Mouse (Mus musculus): ENCODE measurements at regions not wholly inside any gene's neighbourhood (a gene's known extent, or its start where the extent isn't known, plus 50 kb on each side); places are given as distances from the start of the nearest gene placed in this dataset.

DNA sequence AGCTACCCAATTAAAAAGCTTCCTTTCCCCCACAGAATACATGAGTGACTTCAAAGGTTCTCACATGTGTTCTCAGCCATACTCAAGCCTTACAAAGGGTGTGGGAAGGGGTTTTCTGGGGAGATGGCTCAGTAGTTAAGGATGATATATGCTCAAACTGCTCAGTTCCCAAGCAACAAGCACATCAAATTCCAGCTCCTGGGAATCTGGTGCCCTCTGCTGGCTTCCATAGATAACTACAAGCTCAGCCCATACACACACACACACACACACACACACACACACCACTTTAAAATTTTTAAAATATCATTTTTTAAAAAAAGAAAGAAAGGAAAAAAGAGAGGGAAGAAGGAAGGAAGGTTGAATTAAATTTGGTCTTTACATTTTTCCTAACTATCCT lies 271.4 kb downstream of the Rbm26 start:
- H3K27ac ChIP-seq (ENCODE audit: control insufficient read depth, insufficient read depth, low read depth, low read length): no peak overlapping the region
- no peak overlapping the region for H3K4me3 ChIP-seq (ENCODE audit: control insufficient read depth, low read depth, low read length)
- no peaks in the 10 kb centered on the region for H3K27me3 ChIP-seq (ENCODE audit: control insufficient read depth, insufficient read depth, low read length)
- peaks cover 2% of the 10 kb centered on the region; the same call in 1 of the 2 replicates for H3K4me1 ChIP-seq (ENCODE audit: control insufficient read depth, insufficient read depth, low read length)
- TF ChIP-seq CTCF (IDR thresholded peaks at IDR 0.05; ENCODE audit: control insufficient read depth, insufficient read depth, insufficient replicate concordance, low read depth, low read length) (no peak), POLR2A (IDR thresholded peaks at IDR 0.05; ENCODE audit: control insufficient read depth, low read depth, low read length) (no peak)
- H3K36me3 ChIP-seq (ENCODE audit: control insufficient read depth, insufficient read depth, low read length): no peaks in the 10 kb centered on the region

DNA sequence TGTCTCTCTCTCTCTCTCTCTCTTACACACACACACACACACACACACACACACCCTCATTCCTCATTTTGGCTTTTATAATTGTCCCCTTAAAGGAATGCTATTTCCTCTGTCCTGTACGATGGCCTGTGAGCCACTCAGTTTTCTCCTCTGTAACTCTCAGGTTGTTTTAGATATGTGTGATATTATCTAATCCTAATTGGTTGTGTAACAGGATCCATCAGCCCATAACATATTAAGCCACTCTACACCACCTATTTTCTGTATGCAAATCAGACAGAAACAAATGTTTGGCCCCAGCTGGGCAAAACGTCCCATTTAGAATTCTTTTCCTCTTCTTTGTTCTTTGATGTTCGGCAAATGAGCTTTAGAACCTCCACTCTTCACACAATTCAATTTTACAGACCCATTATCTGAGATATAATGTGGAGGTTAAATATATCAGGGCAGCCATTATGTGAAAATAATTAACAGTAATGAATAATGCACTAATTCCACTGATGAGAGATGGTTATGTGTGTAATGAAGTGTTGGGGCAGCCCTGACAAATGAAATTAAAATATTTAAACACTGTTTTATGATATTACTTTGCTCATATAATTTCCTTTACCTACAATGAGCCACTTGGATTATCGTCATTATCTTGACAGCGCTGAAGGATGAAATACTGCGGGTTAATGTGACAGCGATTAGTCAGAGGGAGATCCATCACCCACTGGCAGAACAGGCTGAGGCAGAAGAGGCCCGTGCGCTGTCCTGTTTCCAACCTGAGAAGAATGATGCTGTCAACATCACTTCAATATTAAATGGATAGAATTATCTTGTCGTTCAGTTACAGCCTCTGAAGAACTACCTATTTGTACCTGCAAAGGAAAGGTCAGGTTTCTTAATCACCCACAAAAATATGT lies 274.8 kb downstream of the Rbm26 start:
- no peak for TF ChIP-seq CTCF (IDR thresholded peaks at IDR 0.05; ENCODE audit: control insufficient read depth, insufficient read depth, insufficient replicate concordance, low read depth, low read length)
- no peak for TF ChIP-seq POLR2A (IDR thresholded peaks at IDR 0.05; ENCODE audit: control insufficient read depth, low read depth, low read length)
- Histone ChIP-seq H3K4me3 (ENCODE audit: control insufficient read depth, low read depth, low read length) (no peak overlapping the region), H3K27me3 (ENCODE audit: control insufficient read depth, insufficient read depth, low read length) (no peaks in the 10 kb centered on the region), H3K4me1 (ENCODE audit: control insufficient read depth, insufficient read depth, low read length) (no peaks in the 10 kb centered on the region), H3K36me3 (ENCODE audit: control insufficient read depth, insufficient read depth, low read length) (no peaks in the 10 kb centered on the region), H3K27ac (ENCODE audit: control insufficient read depth, insufficient read depth, low read depth, low read length) (no peak overlapping the region)

DNA sequence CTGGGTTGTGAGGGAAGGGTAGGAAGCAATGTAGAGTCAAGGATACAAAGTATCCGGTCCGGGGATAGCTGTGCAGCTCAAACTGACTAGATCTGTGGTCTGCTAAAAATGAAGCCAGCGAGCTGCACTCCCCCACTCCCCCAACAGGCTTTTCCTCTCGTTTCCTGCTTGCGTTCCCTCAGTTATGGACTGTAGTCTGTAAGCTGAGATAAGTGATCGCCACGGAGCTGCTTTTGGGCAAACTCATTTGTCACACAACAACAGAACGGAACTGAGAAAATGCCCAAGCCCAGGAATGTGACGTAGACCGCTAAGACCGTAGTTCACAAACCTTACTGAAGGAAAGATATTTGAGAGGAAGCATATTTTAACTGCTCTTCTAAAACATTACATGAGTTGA lies 276.1 kb downstream of the Rbm26 start:
- Histone ChIP-seq H3K4me1 (ENCODE audit: control insufficient read depth, insufficient read depth, low read length) (no peaks in the 10 kb centered on the region), H3K27me3 (ENCODE audit: control insufficient read depth, insufficient read depth, low read length) (no peaks in the 10 kb centered on the region), H3K36me3 (ENCODE audit: control insufficient read depth, insufficient read depth, low read length) (no peaks in the 10 kb centered on the region), H3K4me3 (ENCODE audit: control insufficient read depth, low read depth, low read length) (no peak overlapping the region), H3K27ac (ENCODE audit: control insufficient read depth, insufficient read depth, low read depth, low read length) (no peak overlapping the region)
- no peak for TF ChIP-seq POLR2A (IDR thresholded peaks at IDR 0.05; ENCODE audit: control insufficient read depth, low read depth, low read length)
- no peak for TF ChIP-seq CTCF (IDR thresholded peaks at IDR 0.05; ENCODE audit: control insufficient read depth, insufficient read depth, insufficient replicate concordance, low read depth, low read length)

- H3K27ac ChIP-seq (ENCODE audit: control insufficient read depth, insufficient read depth, low read depth, low read length): no peak overlapping the region
- H3K36me3 ChIP-seq (ENCODE audit: control insufficient read depth, insufficient read depth, low read length): no peaks in the 10 kb centered on the region
- no peaks in the 10 kb centered on the region for H3K27me3 ChIP-seq (ENCODE audit: control insufficient read depth, insufficient read depth, low read length)
- TF ChIP-seq CTCF (IDR thresholded peaks at IDR 0.05; ENCODE audit: control insufficient read depth, insufficient read depth, insufficient replicate concordance, low read depth, low read length) (no peak), POLR2A (IDR thresholded peaks at IDR 0.05; ENCODE audit: control insufficient read depth, low read depth, low read length) (no peak)
- no peak overlapping the region for H3K4me3 ChIP-seq (ENCODE audit: control insufficient read depth, low read depth, low read length)
- H3K4me1 ChIP-seq (ENCODE audit: control insufficient read depth, insufficient read depth, low read length): no peaks in the 10 kb centered on the region
Observed at GRCm38 (mm10) chr14:104871203-104871602, 305.9 kb downstream of the Rbm26 start.

- TF ChIP-seq CTCF (IDR thresholded peaks at IDR 0.05; ENCODE audit: control insufficient read depth, insufficient read depth, insufficient replicate concordance, low read depth, low read length) (no peak), POLR2A (IDR thresholded peaks at IDR 0.05; ENCODE audit: control insufficient read depth, low read depth, low read length) (no peak)
- Histone ChIP-seq H3K4me1 (ENCODE audit: control insufficient read depth, insufficient read depth, low read length) (no peaks in the 10 kb centered on the region), H3K4me3 (ENCODE audit: control insufficient read depth, low read depth, low read length) (no peak overlapping the region), H3K27ac (ENCODE audit: control insufficient read depth, insufficient read depth, low read depth, low read length) (no peak overlapping the region), H3K27me3 (ENCODE audit: control insufficient read depth, insufficient read depth, low read length) (no peaks in the 10 kb centered on the region), H3K36me3 (ENCODE audit: control insufficient read depth, insufficient read depth, low read length) (no peaks in the 10 kb centered on the region)
Observed at GRCm38 (mm10) chr14:104867540-104867939, 309.6 kb downstream of the Rbm26 start.

- Histone ChIP-seq H3K27ac (ENCODE audit: control insufficient read depth, insufficient read depth, low read depth, low read length) (no peak overlapping the region), H3K4me3 (ENCODE audit: control insufficient read depth, low read depth, low read length) (no peak overlapping the region), H3K4me1 (ENCODE audit: control insufficient read depth, insufficient read depth, low read length) (no peaks in the 10 kb centered on the region), H3K27me3 (ENCODE audit: control insufficient read depth, insufficient read depth, low read length) (no peaks in the 10 kb centered on the region), H3K36me3 (ENCODE audit: control insufficient read depth, insufficient read depth, low read length) (no peaks in the 10 kb centered on the region)
- TF ChIP-seq POLR2A (IDR thresholded peaks at IDR 0.05; ENCODE audit: control insufficient read depth, low read depth, low read length) (no peak), CTCF (IDR thresholded peaks at IDR 0.05; ENCODE audit: control insufficient read depth, insufficient read depth, insufficient replicate concordance, low read depth, low read length) (no peak)
Observed at GRCm38 (mm10) chr14:104863881-104864280, 313.2 kb downstream of the Rbm26 start.

- no peaks in the 10 kb centered on the region for H3K4me1 ChIP-seq (ENCODE audit: control insufficient read depth, insufficient read depth, low read length)
- TF ChIP-seq POLR2A (IDR thresholded peaks at IDR 0.05; ENCODE audit: control insufficient read depth, low read depth, low read length) (no peak), CTCF (IDR thresholded peaks at IDR 0.05; ENCODE audit: control insufficient read depth, insufficient read depth, insufficient replicate concordance, low read depth, low read length) (no peak)
- H3K27me3 ChIP-seq (ENCODE audit: control insufficient read depth, insufficient read depth, low read length): no peaks in the 10 kb centered on the region
- H3K27ac ChIP-seq (ENCODE audit: control insufficient read depth, insufficient read depth, low read depth, low read length): no peak overlapping the region
- no peak overlapping the region for H3K4me3 ChIP-seq (ENCODE audit: control insufficient read depth, low read depth, low read length)
- no peaks in the 10 kb centered on the region for H3K36me3 ChIP-seq (ENCODE audit: control insufficient read depth, insufficient read depth, low read length)
Observed at GRCm38 (mm10) chr14:104855913-104856312, 321.2 kb downstream of the Rbm26 start.

Measured in testis, adult 2 months (tissue).